Mouse (Mus musculus) urinary bladder, postnatal 36 days (tissue): ENCODE data around the gene Gm28035.

ENCODE experiments used
- DNase-seq, 2 experiments: peaks; one replicate each; pipeline ENCODE4 v3.0.0; 2022; ENCODE audit warnings: low spot score in 2 of 2, mixed read lengths in 1 of 2

Gene Gm28035

GRCm38 (mm10) chr2:30299525-30299924, 59.2 kb downstream of the Gm28035 start:
- no peak for DNase-seq

- DNase-seq = no peak
Measured at GRCm38 (mm10) chr2:30299966-30300365, 59.6 kb downstream of the Gm28035 start.

- no peak for DNase-seq
Measured at GRCm38 (mm10) chr2:30306087-30306486, 65.7 kb downstream of the Gm28035 start.

GRCm38 (mm10) chr2:30309351-30309750, 69.0 kb downstream of the Gm28035 start:
- DNase-seq = no peak

- DNase-seq = no peak
Measured at GRCm38 (mm10) chr2:30311481-30311880, 71.1 kb downstream of the Gm28035 start.

DNA sequence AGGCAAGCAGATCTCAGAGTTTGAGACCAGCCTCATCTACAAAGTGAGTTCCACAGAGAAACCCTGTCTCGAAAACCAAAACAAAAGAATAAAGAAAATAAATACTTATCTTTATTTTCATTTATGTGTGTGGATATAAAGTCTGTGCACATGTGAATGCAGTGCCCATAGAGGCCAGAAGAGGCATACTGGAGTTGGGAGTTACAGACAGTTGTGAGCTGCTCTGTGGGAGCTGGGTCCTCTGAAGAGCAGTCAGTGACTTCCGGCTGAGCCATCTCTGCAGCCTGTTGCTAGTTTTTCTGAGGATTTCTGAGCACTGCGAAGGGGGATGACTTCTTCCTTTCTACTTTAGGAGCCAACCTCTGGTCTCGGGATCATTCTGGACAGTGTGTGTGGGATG, 75.8 kb downstream of the Gm28035 start:
- DNase-seq = no peak

DNA sequence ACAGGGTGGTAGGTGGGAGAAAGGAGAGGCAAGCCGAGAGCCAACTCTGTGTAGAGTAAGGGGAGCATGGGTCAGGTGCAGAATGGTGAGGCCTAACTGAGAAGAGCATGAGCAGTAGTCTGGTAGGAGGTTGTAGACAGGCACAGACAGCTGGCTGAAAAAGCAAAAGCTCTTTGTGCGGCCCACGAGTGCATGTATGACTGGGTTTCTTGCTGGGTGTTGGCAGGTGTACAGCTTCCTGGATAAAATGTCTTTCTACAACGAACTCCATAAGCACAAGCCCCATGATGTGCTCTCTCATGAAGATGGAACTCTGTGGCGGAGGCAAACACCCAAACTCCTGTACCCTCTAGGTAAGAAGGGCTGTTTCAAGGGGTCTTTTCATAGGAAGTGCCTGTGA, 76.6 kb downstream of the Gm28035 start:
- no peak for DNase-seq

- no peak for DNase-seq
Measured at GRCm38 (mm10) chr2:30319260-30319659, 78.9 kb downstream of the Gm28035 start.

DNA sequence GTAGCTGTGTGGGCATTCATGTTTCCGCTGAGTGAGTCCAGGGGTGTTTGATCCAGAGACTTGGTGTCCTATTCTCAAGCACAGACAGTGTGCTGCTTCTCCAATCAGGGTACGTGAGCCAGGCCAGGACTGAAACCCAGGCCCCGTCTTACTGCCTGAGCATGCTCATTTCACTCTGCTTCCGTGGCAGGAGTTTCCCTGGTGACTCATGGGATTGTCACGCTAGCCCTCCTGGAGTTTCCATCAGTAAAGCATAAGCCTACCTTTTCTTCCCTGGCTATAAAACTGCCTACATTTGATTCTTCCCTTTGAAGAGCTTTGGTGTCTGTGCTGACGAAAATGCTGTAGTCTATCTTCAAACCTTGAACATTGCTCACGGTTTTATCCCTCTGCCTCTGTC, 82.7 kb downstream of the Gm28035 start:
- no peak for DNase-seq

GRCm38 (mm10) chr2:30325296-30325695, 84.9 kb downstream of the Gm28035 start:
- no peak for DNase-seq

DNA sequence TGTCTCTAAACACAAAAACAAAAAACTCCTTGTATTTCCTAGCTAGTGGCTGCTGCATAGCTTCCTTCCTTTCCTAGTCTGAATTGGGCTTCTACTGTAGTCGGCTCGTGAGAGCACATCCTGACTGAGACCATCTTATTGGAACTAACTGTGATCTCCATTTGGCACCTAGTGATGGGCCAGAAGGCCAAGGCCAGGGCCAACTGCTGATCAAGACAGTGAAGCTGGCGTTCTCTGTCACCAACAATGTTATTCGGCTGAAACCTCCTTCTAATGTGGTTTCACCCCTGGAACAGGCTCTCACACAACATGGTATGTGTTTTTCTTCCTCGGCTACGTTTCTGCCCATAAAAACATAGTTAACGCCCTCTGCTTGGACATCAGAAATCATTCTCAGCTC, 86.9 kb downstream of the Gm28035 start:
- no peak for DNase-seq

DNA sequence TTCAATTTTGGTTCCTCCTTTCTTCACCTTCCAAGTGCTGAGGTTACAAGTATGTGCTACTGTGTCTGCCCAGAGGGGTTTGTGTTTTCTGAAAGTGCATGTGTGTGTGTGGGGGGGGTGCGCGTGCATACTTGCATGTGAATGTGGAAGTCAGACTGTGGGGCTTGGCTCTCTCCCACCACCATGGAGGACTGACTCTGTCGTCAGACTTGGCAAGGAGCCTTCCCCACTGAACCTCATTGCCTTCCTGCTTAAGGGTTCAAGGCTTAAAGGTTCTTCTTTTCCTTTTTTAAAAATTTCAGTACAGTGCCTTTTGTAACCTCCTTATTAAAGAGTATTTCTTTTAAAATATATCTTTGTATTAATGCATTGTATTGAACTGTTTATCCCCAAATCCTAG, 88.4 kb downstream of the Gm28035 start:
- no peak for DNase-seq
